14 mouse cellular contexts compared by ENCODE assay signal in genomic region chr4:151756400-151756799, GRCm38 (mm10).
DNase-seq lines count a peak whose midpoint lies in the region; ATAC-seq lines count a peak whose summit lies in the region.
"Had no signal": no experiment of that assay in that cellular context is flagged by ENCODE, and none has a peak within 500 bp of the region (broad histone marks: within the 10 kb centered on the region; RNA-seq: fewer than 3 reads in every experiment).

No protein-coding gene starts in this region.

- no peaks in the 10 kb centered on the region for H3K27me3 ChIP-seq in heart, embryonic 11.5 days (ENCODE audit: control insufficient read depth, insufficient read depth, low read length)
- H3K27me3 ChIP-seq: forebrain, embryonic 13.5 days; megakaryocyte, embryonic 14.5 days had no signal

- H3K27ac ChIP-seq in heart, embryonic 11.5 days (ENCODE audit: low read depth, low read length), result no peak overlapping the region
- H3K27ac ChIP-seq: forebrain, embryonic 13.5 days; liver, embryonic 14.5 days had no signal

- H3K9ac ChIP-seq in heart, embryonic 11.5 days (ENCODE audit: low read depth, low read length), result no peak overlapping the region
- H3K9ac ChIP-seq: forebrain, embryonic 13.5 days; liver, embryonic 14.5 days had no signal

- H3K9me3 ChIP-seq in heart, embryonic 11.5 days (replicated peaks; ENCODE audit: control insufficient read depth, low read length), result no peaks in the 10 kb centered on the region
- H3K9me3 ChIP-seq: forebrain, embryonic 13.5 days; megakaryocyte, embryonic 14.5 days had no signal

- peak; percentile 45 to 71 for DNase-seq in heart, adult 18-20 months
- peak; percentile 7 for DNase-seq in urinary bladder, postnatal 25 days (ENCODE audit: low spot score)
- no peak for DNase-seq in urinary bladder, adult 2 months (ENCODE audit: low spot score)
- peak; percentile 35 for DNase-seq in kidney, postnatal 14 days
- no peak for DNase-seq in thymus, postnatal 10 days (ENCODE audit: low spot score in 2 of 2)
- no peak for DNase-seq in cerebellum, postnatal 10 days
- no peak for DNase-seq in spleen, adult 18-20 months
- DNase-seq: thymus, postnatal 4 days had no signal

- H3K4me3 ChIP-seq in heart, embryonic 11.5 days (ENCODE audit: low read depth, low read length), result no peak overlapping the region
- H3K4me3 ChIP-seq: forebrain, embryonic 13.5 days; megakaryocyte, embryonic 14.5 days had no signal

- ATAC-seq in heart, embryonic 11.5 days (replicated peaks; ENCODE audit: insufficient number of reproducible peaks, low FRiP score, low TSS enrichment), result no peak
- ATAC-seq: CD4-positive, CD25-positive, alpha-beta regulatory T cell, adult 4 months; forebrain, embryonic 13.5 days; inflammation-experienced regulatory T-cells, adult 6 months had no signal

- peaks cover 16% of the 10 kb centered on the region for H3K4me1 ChIP-seq in heart, embryonic 11.5 days (ENCODE audit: control insufficient read depth, insufficient read depth, low read length)

- no peaks in the 10 kb centered on the region for H3K36me3 ChIP-seq in heart, embryonic 11.5 days (ENCODE audit: control insufficient read depth, insufficient read depth, low read length)

- H3K4me2 ChIP-seq in heart, embryonic 11.5 days, result no peak overlapping the region
- H3K4me2 ChIP-seq: forebrain, embryonic 13.5 days had no signal

- 70% methylated on average over 10 of the region's 10 CpGs for WGBS in heart, embryonic 11.5 days (ENCODE audit: insufficient replicate concordance)

Comparison
In these comparisons a context has a peak if more than half of its experiments do, and no peak if none do; other contexts are left out.
1. DNase-seq: peak in heart, adult 18-20 months (2 of 2), urinary bladder, postnatal 25 days (single experiment) and kidney, postnatal 14 days (single experiment); none in urinary bladder, adult 2 months (single experiment), thymus, postnatal 10 days (0 of 2), cerebellum, postnatal 10 days (0 of 2) and spleen, adult 18-20 months (0 of 2).